Mouse (Mus musculus) embryonic fibroblast, embryonic 13.5 days (primary cell): ENCODE measurements around the gene Col4a4.

Source experiments
- CTCF ChIP-seq: IDR thresholded peaks from 2 replicates; pipeline ENCODE4 v1.5.1; 2011; ENCODE audit warnings: mild to moderate bottlenecking, control low read depth, low read length, moderate library complexity, borderline replicate concordance; ENCODE audit not compliant: insufficient read depth
- POLR2A ChIP-seq: IDR thresholded peaks from 2 replicates; pipeline ENCODE4 v1.6.1; 2011; ENCODE audit warnings: low read depth, mild to moderate bottlenecking, control low read depth, low read length, moderate library complexity

GRCm38 (mm10) chr1:82459350-82459749 lies 127.3 kb downstream of the Col4a4 start:
- no peak for TF ChIP-seq CTCF
- TF ChIP-seq POLR2A = no peak
